Mouse (Mus musculus) common myeloid progenitor, adult 5-6 weeks (primary cell): ENCODE data around the gene Cenpn. TPM values are rescaled to one million over a fixed set of nuclear protein-coding genes. Genes with fewer than 3 reads are reported as not detected.

Experiments used
- total RNA-seq: library from RNA; stranded (forward); fragments of 200-1000, 187-1606 nt; gene quantifications from 2 replicates; pipeline ENCODE4 v1.2.3, GENCODE M21; 2017

Cenpn gene
- total RNA-seq, 1 experiment from 2014 or later: 35.8 TPM

Other genes starting within 250 kb of the Cenpn start
- 1.7 and 6.9 TPM in 2 replicates for gene Cdyl2, start 188.7 kb upstream of the Cenpn start, total RNA-seq
- 64.4 and 73.8 TPM in 2 replicates for gene Cmc2, start 275 bp upstream of the Cenpn start, total RNA-seq
- 10.3 and 17.7 TPM in 2 replicates for gene Atmin, start 21.7 kb downstream of the Cenpn start, total RNA-seq
- gene 1700030J22Rik, start 57.2 kb downstream of the Cenpn start, total RNA-seq: 0.05 TPM in 1 of 2 replicates, not detected in the other
- 76.5 and 87.6 TPM in 2 replicates for gene Gcsh, start 71.8 kb downstream of the Cenpn start, total RNA-seq
- gene Pkd1l2, start 160.7 kb downstream of the Cenpn start, total RNA-seq: not detected in 2 replicates
- 0.19 and 1.3 TPM in 2 replicates for gene Bco1, start 174.1 kb downstream of the Cenpn start, total RNA-seq
- gene Gan, start 236.4 kb downstream of the Cenpn start, total RNA-seq: 5.4 and 5.7 TPM in 2 replicates